Mouse (Mus musculus): ENCODE measurements around the gene Mre11a. TPM values are rescaled to one million over a fixed set of nuclear protein-coding genes. Genes with fewer than 3 reads are reported as not detected.

Mre11a gene
- total and polyA plus RNA-seq, 3 experiments, result 27.7 to 47.3 (median 45.7) TPM

- Histone ChIP-seq H3K4me1 (ENCODE audit: control insufficient read depth in 1 of 2, insufficient read depth in 2 of 2) (peaks cover 0 to 3% of the 10 kb centered on the region in 2 experiments; a peak in 2 of 4 replicates), H3K9ac (ENCODE audit: insufficient read depth, low read depth) (no peak within 1 kb of the TSS), H3K9me3 (replicated peaks; ENCODE audit: low read length) (no peaks in the 10 kb centered on the region), H3K79me2 (replicated peaks; ENCODE audit: control insufficient read depth, extremely low read depth, insufficient read depth, poor library complexity, severe bottlenecking) (no peaks in the 10 kb centered on the region), H3K4me2 (ENCODE audit: insufficient read depth, low read depth, poor library complexity, severe bottlenecking) (no peak within 1 kb of the TSS), H3K27me3 (replicated peaks) (no peaks in the 10 kb centered on the region), H3K36me3 (replicated peaks in 1 of 2; ENCODE audit: control insufficient read depth in 1 of 2, insufficient read depth in 1 of 2, low read length in 1 of 2) (no peaks in the 10 kb centered on the region), H3K27ac (ENCODE audit: insufficient read depth, low read depth) (no peak within 1 kb of the TSS), H3K4me3 (replicated peaks in 1 of 3; ENCODE audit: low read depth in 2 of 3, low read length in 2 of 3, poor library complexity in 1 of 3) (no peak within 1 kb of the TSS)
- dilution Hi-C loops (cut with MboI; ENCODE audit: extremely low pct_ligation_motif_present, extremely low pct_unique_long_range_greater_than_20kb, low sequenced_read_pairs), result no loop called here
- TF ChIP-seq ZMIZ1 (IDR thresholded peaks at IDR 0.05; ENCODE audit: low read depth, low read length), result no peak
- peak; percentile 47; the same call in 1 of the 2 replicates for TF ChIP-seq NRF1 (IDR thresholded peaks at IDR 0.05; ENCODE audit: low read depth, low read length)
- no peak for DNase-seq (ENCODE audit: extremely low read depth)
- in situ Hi-C loops (cut with MboI; ENCODE audit: low pct_ligation_motif_present, low pct_unique_long_range_greater_than_20kb, low sequenced_read_pairs), result no loop called here
These were observed 32.4 kb upstream of the Mre11a start, which contains the start of gene Fut4 for GRCm38 (mm10) chr9:14752001-14752522. Fut4 (minus strand) TSS chr9:14752393.

- dilution Hi-C loops (cut with MboI; ENCODE audit: extremely low pct_ligation_motif_present, extremely low pct_unique_long_range_greater_than_20kb, low sequenced_read_pairs) (no loop called here), in situ Hi-C loops (cut with MboI; ENCODE audit: low pct_ligation_motif_present, low pct_unique_long_range_greater_than_20kb, low sequenced_read_pairs) (no loop called here)
- no peak overlapping the region for H3K4me2 ChIP-seq (ENCODE audit: insufficient read depth, low read depth, poor library complexity, severe bottlenecking)
These were observed 30.5 kb upstream of the Mre11a start for GRCm38 (mm10) chr9:14753947-14754346.

GRCm38 (mm10) chr9:14754469-14754868 is 30.0 kb upstream of the Mre11a start:
- no peak for DNase-seq (ENCODE audit: extremely low read depth)
- H3K9ac ChIP-seq (ENCODE audit: insufficient read depth, low read depth), result no peak overlapping the region
- no peaks in the 10 kb centered on the region for H3K9me3 ChIP-seq (replicated peaks; ENCODE audit: low read length)
- H3K27ac ChIP-seq (ENCODE audit: insufficient read depth, low read depth), result no peak overlapping the region
- H3K4me2 ChIP-seq (ENCODE audit: insufficient read depth, low read depth, poor library complexity, severe bottlenecking), result no peak overlapping the region
- peaks cover 4 to 8% of the 10 kb centered on the region in 2 experiments for H3K4me1 ChIP-seq (ENCODE audit: control insufficient read depth in 1 of 2, insufficient read depth in 2 of 2)
- in situ Hi-C loops (cut with MboI; ENCODE audit: low pct_ligation_motif_present, low pct_unique_long_range_greater_than_20kb, low sequenced_read_pairs) (no loop called here), dilution Hi-C loops (cut with MboI; ENCODE audit: extremely low pct_ligation_motif_present, extremely low pct_unique_long_range_greater_than_20kb, low sequenced_read_pairs) (no loop called here)
- H3K27me3 ChIP-seq (replicated peaks), result no peaks in the 10 kb centered on the region
- H3K79me2 ChIP-seq (replicated peaks; ENCODE audit: control insufficient read depth, extremely low read depth, insufficient read depth, poor library complexity, severe bottlenecking), result no peaks in the 10 kb centered on the region
- no peaks in the 10 kb centered on the region for H3K36me3 ChIP-seq (replicated peaks in 1 of 2; ENCODE audit: control insufficient read depth in 1 of 2, insufficient read depth in 1 of 2, low read length in 1 of 2)
- TF ChIP-seq MAFK (IDR thresholded peaks at IDR 0.05; ENCODE audit: insufficient replicate concordance, low read length) (no peak), MEF2A (IDR thresholded peaks at IDR 0.05; ENCODE audit: borderline replicate concordance, low read depth, low read length) (no peak), GABPA (IDR thresholded peaks at IDR 0.05; ENCODE audit: insufficient replicate concordance, low read depth, low read length) (no peak), RCOR1 (conservative IDR thresholded peaks at IDR 0.05; ENCODE audit: low read depth, low read length) (no peak), RAD21 (IDR thresholded peaks at IDR 0.05; ENCODE audit: low read depth, low read length) (no peak), MYC (IDR thresholded peaks at IDR 0.05; ENCODE audit: low read depth, low read length) (no peak), IRF4 (IDR thresholded peaks at IDR 0.05; ENCODE audit: low read depth, low read length) (peak; percentile 41; the same call in 1 of the 2 replicates), ZNF384 (IDR thresholded peaks at IDR 0.05; ENCODE audit: low read depth, low read length) (no peak), BHLHE40 (IDR thresholded peaks at IDR 0.05; ENCODE audit: low read depth, low read length) (0 out of 2 replicates have a peak, but pooled peaks have one; percentile 17), KAT2A (IDR thresholded peaks at IDR 0.05; ENCODE audit: insufficient replicate concordance, low read length) (no peak), EP300 (IDR thresholded peaks at IDR 0.05; ENCODE audit: low read length) (0 out of 2 replicates have a peak, but pooled peaks have one; percentile 51), USF2 (conservative IDR thresholded peaks at IDR 0.05; ENCODE audit: low read depth, low read length) (no peak)
- H3K4me3 ChIP-seq (replicated peaks in 1 of 3; ENCODE audit: low read depth in 2 of 3, low read length in 2 of 3, poor library complexity in 1 of 3), result no peak overlapping the region

More at GRCm38 (mm10) chr9:14753947-14754346, 30.5 kb upstream of the Mre11a start:
- Histone ChIP-seq H3K36me3 (replicated peaks in 1 of 2; ENCODE audit: control insufficient read depth in 1 of 2, insufficient read depth in 1 of 2, low read length in 1 of 2) (no peaks in the 10 kb centered on the region), H3K79me2 (replicated peaks; ENCODE audit: control insufficient read depth, extremely low read depth, insufficient read depth, poor library complexity, severe bottlenecking) (no peaks in the 10 kb centered on the region), H3K27me3 (replicated peaks) (no peaks in the 10 kb centered on the region), H3K4me1 (ENCODE audit: control insufficient read depth in 1 of 2, insufficient read depth in 2 of 2) (peaks cover 4 to 8% of the 10 kb centered on the region in 2 experiments), H3K9ac (ENCODE audit: insufficient read depth, low read depth) (no peak overlapping the region), H3K4me3 (replicated peaks in 1 of 3; ENCODE audit: low read depth in 2 of 3, low read length in 2 of 3, poor library complexity in 1 of 3) (no peak overlapping the region), H3K27ac (ENCODE audit: insufficient read depth, low read depth) (no peak overlapping the region), H3K9me3 (replicated peaks; ENCODE audit: low read length) (no peaks in the 10 kb centered on the region)
- TF ChIP-seq MAX (IDR thresholded peaks at IDR 0.05; ENCODE audit: low read length) (no peak), MYC (IDR thresholded peaks at IDR 0.05; ENCODE audit: low read depth, low read length) (no peak), ZC3H11A (IDR thresholded peaks at IDR 0.05; ENCODE audit: low read depth, low read length) (no peak), IRF4 (IDR thresholded peaks at IDR 0.05; ENCODE audit: low read depth, low read length) (no peak), MAZ (IDR thresholded peaks at IDR 0.05; ENCODE audit: low read depth, low read length) (no peak)
- DNase-seq (ENCODE audit: extremely low read depth), result no peak

All from CH12.LX (cell line).